Mouse (Mus musculus) ES-E14 (cell line): ENCODE data around the gene Wnt5a. TPM values are rescaled to one million over a fixed set of nuclear protein-coding genes. Genes with fewer than 3 reads are reported as not detected.

Experiments used
- DNase-seq: peaks from one replicate; pipeline ENCODE4 v3.0.0-alpha.2; 2013; ENCODE audit warnings: low read depth, low spot score
- H3K27ac ChIP-seq: 2 replicates; pipeline ENCODE4 v1.5.1; 2012; ENCODE audit warnings: low read depth, mild to moderate bottlenecking, low read length, moderate library complexity, mixed read lengths; ENCODE audit not compliant: poor library complexity, insufficient read depth, severe bottlenecking
- H3K36me3 ChIP-seq: 2 replicates; pipeline ENCODE4 v1.6.1; 2012; ENCODE audit warnings: mild to moderate bottlenecking, low read length, moderate library complexity, mixed read lengths; ENCODE audit not compliant: control insufficient read depth, poor library complexity, insufficient read depth, severe bottlenecking
- H3K4me1 ChIP-seq, 2 experiments: fragments of 150-350 bp in 1 of 2; sonication (generic) in 1 of 2; 2 replicates each; pipeline ENCODE4 v1.6.1; 2012; ENCODE audit warnings: low read length in 2 of 2, mild to moderate bottlenecking in 1 of 2, mixed read lengths in 1 of 2; ENCODE audit not compliant: control insufficient read depth in 2 of 2, insufficient read depth in 2 of 2, poor library complexity in 1 of 2
- H3K4me3 ChIP-seq, 2 experiments: fragments of 150-350 bp in 1 of 2; sonication (generic) in 1 of 2; 2 replicates each; pipeline ENCODE4 v1.5.1; 2012; ENCODE audit warnings: low read length in 2 of 2, low read depth in 1 of 2, mild to moderate bottlenecking in 1 of 2, mixed read lengths in 1 of 2; ENCODE audit not compliant: insufficient read depth in 1 of 2, poor library complexity in 1 of 2, severe bottlenecking in 1 of 2
- H3K9ac ChIP-seq: 2 replicates; pipeline ENCODE4 v1.6.1; 2012; ENCODE audit warnings: low read depth, mild to moderate bottlenecking, low read length, mixed read lengths; ENCODE audit not compliant: poor library complexity, insufficient read depth, severe bottlenecking
- H3K9me3 ChIP-seq: fragments of 150-350 bp; sonication (generic); 2 replicates; pipeline ENCODE4 v1.6.1; 2012; ENCODE audit warnings: low read depth, mild to moderate bottlenecking, low read length; ENCODE audit not compliant: control insufficient read depth, insufficient read depth
- CHD2 ChIP-seq: IDR thresholded peaks from 2 replicates; pipeline ENCODE4 v1.6.1; 2014; ENCODE audit warnings: mild to moderate bottlenecking, low read depth, low read length, inconsistent platforms
- HCFC1 ChIP-seq: IDR thresholded peaks from 2 replicates; pipeline ENCODE4 v1.6.1; 2012; ENCODE audit warnings: low read length, inconsistent platforms, borderline replicate concordance; ENCODE audit not compliant: insufficient read depth
- MAFK ChIP-seq: IDR thresholded peaks from 2 replicates; pipeline ENCODE4 v1.6.1; 2014; ENCODE audit warnings: mild to moderate bottlenecking, low read depth, low read length, inconsistent platforms; ENCODE audit not compliant: insufficient read depth
- ZC3H11A ChIP-seq: IDR thresholded peaks from 2 replicates; pipeline ENCODE4 v1.6.1; 2012; ENCODE audit warnings: low read depth, mild to moderate bottlenecking, inconsistent platforms, low read length, borderline replicate concordance
- ZNF384 ChIP-seq: IDR thresholded peaks from 2 replicates; pipeline ENCODE4 v1.6.1; 2012; ENCODE audit warnings: low read depth, low read length, inconsistent platforms
- in situ Hi-C, 2 experiments: fragments of 600-800 bp; cut with MboI; formaldehyde crosslinking; loops; one replicate each; pipeline ENCODE4 v1.15.1; 2025; ENCODE audit warnings: low sequenced_read_pairs in 2 of 2, inconsistent platforms in 1 of 2; ENCODE audit not compliant: unreplicated experiment in 2 of 2
- total RNA-seq: library from RNA; depleted of rRNA; stranded (reverse); fragments of 300-350 nt; gene quantifications from 2 replicates; pipeline ENCODE4 v1.2.3, GENCODE M21; 2012

The Wnt5a gene
- total RNA-seq, 1 experiment, result 4.9 TPM

DNA sequence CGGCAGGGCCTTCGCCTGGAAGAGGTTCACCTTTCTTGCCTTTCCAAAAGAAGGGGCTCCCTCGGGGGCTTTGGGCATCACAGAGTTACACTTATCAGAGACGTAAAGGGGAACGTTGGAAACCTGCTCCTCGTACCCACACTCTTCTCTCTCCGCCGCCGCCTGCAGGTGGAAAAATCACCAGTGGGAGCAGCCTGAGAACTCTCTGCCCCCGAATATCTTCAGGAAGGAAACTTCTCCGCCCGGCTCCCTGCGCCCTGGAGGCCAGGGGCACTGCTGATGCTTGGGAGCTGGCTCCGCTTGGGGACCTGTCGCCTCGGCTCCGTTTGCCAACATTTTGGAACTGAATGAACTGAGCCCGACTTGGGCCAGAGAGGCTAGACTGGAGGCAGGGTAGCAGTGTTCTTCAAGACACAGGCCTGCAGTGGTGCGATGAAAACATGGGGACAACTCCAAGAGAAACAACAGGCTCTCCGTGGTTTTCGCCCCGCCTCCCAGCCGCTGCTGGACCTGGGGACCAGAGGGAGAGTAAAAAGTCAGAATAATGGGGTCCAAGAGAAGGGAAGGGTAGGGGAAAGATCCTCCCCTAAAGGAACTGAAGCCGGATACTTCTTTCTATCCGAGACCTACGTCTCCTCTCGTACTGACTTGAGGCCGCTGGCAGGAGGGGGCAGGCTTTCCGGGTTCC lies 5.9 kb downstream of the Wnt5a start:
- DNase-seq, result no peak
- no peak for TF ChIP-seq MAFK
- no peak for TF ChIP-seq ZC3H11A
- TF ChIP-seq HCFC1, result no peak
- TF ChIP-seq CHD2, result no peak
- TF ChIP-seq ZNF384, result no peak
- Histone ChIP-seq H3K27ac (no peak overlapping the region), H3K9ac (no peak overlapping the region), H3K4me1 (peaks cover 0 to 3% of the 10 kb centered on the region in 2 experiments; a peak in 1 of 4 replicates), H3K36me3 (no peaks in the 10 kb centered on the region), H3K4me3 (peak overlapping the region; percentile 22 to 49; a peak in 3 of 4 replicates), H3K9me3 (no peaks in the 10 kb centered on the region)
- in situ Hi-C loops, result loop anchor here in 1 of 2 experiments (25.0 kb wide), 2 partner anchors 573 to 698 kb away; no protein-coding TSS in a partner anchor

DNA sequence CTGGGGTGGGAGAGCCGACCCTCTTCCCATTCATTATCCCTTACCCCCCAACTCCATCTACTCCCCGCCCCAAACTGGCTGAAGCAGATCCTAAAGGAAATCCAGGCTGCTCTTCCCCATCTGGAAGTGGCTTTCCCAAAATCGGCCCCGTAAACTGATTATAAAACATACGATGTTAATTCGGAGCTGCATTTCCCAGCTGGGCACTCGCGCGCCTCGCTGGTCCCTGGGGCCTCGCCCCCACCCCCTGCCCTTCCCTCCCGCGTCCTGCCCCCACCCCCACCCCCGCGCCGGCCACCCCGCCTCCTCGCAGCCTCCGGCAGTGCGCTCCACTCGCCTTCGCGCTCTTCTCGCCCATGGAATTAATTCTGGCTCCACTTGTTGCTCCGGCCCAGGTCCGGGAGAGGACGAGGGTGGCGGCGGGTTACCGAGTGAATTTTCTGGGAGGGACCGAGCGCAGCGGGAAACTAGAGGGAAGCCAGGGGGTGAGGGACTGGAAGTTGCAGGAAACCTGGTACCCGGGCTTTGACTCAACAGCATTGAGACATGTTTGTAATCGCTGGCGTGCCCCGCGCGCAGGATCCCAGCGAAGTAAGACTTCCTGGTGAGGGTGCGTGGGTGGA lies 6.6 kb downstream of the Wnt5a start:
- no peak for DNase-seq
- no peak for TF ChIP-seq ZNF384
- TF ChIP-seq HCFC1, result no peak
- TF ChIP-seq MAFK, result no peak
- TF ChIP-seq CHD2, result no peak
- no peak for TF ChIP-seq ZC3H11A
- peaks cover 0 to 3% of the 10 kb centered on the region in 2 experiments; a peak in 1 of 4 replicates for H3K4me1 ChIP-seq
- peak overlapping the region; percentile 39 to 49 for H3K4me3 ChIP-seq
- no peak overlapping the region for H3K9ac ChIP-seq
- H3K27ac ChIP-seq, result no peak overlapping the region
- H3K36me3 ChIP-seq, result no peaks in the 10 kb centered on the region
- in situ Hi-C loops, result loop anchor here in 1 of 2 experiments (25.0 kb wide), 2 partner anchors 574 to 699 kb away; no protein-coding TSS in a partner anchor
- no peaks in the 10 kb centered on the region for H3K9me3 ChIP-seq

DNA sequence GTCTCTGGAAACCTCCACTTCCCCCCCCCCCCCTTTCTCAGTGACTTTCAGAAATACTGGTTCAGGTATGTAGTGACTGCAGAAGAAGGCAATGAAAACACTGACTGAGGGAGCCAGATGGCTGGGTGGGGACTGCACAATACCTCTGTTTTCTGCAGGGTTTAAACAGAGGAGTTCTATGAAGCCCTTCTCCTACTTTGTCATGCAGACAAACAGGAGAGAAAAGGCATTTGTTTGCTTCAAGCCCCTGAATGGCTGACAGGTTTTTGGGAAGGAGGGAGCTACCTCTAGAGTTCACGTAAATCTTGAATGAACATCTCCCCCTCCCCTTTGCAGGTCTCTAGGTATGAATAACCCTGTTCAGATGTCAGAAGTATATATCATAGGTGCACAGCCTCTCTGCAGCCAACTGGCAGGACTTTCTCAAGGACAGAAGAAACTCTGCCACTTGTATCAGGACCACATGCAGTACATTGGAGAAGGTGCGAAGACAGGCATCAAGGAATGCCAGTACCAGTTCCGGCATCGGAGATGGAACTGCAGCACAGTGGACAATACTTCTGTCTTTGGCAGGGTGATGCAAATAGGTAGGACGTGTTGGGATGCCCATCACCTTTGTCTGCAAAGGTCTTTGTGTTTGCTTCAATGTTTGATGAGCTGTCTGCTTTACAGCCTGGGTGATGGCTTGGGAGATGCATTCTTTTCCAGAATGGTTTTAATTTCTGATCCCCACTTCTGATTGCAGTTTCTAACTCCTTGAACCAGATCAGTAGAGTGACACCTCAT lies 8.4 kb downstream of the Wnt5a start:
- TF ChIP-seq MAFK (no peak), CHD2 (no peak), HCFC1 (no peak), ZC3H11A (no peak), ZNF384 (no peak)
- in situ Hi-C loops, result loop anchor here in 1 of 2 experiments (25.0 kb wide), 2 partner anchors 576 to 701 kb away; no protein-coding TSS in a partner anchor
- Histone ChIP-seq H3K36me3 (no peaks in the 10 kb centered on the region), H3K4me1 (peaks cover 0 to 3% of the 10 kb centered on the region in 2 experiments; a peak in 1 of 4 replicates), H3K27ac (no peak overlapping the region), H3K4me3 (no peak overlapping the region), H3K9me3 (no peaks in the 10 kb centered on the region), H3K9ac (no peak overlapping the region)
- no peak for DNase-seq

DNA sequence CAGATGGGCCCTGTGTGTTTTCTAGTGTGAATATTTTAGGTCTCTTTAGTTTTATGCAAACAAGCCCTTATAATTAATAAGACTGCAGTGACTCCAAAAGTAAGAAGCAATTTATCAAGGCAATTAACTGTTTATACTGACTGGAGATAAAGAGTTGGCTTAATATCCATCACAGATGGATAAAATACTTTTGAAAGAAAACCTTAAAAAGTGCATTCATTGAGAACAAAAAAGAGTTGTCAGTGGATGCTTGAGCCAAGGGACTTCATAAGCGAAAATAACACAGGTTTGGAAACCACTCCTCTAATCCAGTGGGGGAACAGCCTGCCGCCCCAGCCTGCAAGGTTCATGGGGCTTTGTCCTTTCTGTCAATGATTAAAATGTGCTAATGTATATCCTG lies 9.6 kb downstream of the Wnt5a start:
- H3K36me3 ChIP-seq, result no peaks in the 10 kb centered on the region
- in situ Hi-C loops, result loop anchor here in 1 of 2 experiments (25.0 kb wide), 2 partner anchors 577 to 702 kb away; no protein-coding TSS in a partner anchor
- TF ChIP-seq ZC3H11A, result no peak
- H3K9ac ChIP-seq, result no peak overlapping the region
- no peak for DNase-seq
- H3K9me3 ChIP-seq, result no peaks in the 10 kb centered on the region
- no peak overlapping the region for H3K27ac ChIP-seq
- H3K4me3 ChIP-seq, result no peak overlapping the region
- peaks cover 0 to 4% of the 10 kb centered on the region in 2 experiments; a peak in 1 of 4 replicates for H3K4me1 ChIP-seq
